Mouse (Mus musculus) T-helper 1 cell (primary cell): ENCODE measurements at regions not wholly inside any gene's neighbourhood (a gene's known extent, or its start where the extent isn't known, plus 50 kb on each side); places are given as distances from the start of the nearest gene placed in this dataset.
"Not testable (repeated sequence)": the region's sequence is repeated elsewhere in the genome, so short reads cannot be mapped to it uniquely, and the experiment has no call there.

Experiments used
- in situ Hi-C: fragments of 300-600 bp; cut with MboI, MseI; formaldehyde crosslinking; loops from one replicate; pipeline ENCODE4 v1.15.1; 2025; ENCODE audit warnings: high pct_unique_total_duplicates

DNA sequence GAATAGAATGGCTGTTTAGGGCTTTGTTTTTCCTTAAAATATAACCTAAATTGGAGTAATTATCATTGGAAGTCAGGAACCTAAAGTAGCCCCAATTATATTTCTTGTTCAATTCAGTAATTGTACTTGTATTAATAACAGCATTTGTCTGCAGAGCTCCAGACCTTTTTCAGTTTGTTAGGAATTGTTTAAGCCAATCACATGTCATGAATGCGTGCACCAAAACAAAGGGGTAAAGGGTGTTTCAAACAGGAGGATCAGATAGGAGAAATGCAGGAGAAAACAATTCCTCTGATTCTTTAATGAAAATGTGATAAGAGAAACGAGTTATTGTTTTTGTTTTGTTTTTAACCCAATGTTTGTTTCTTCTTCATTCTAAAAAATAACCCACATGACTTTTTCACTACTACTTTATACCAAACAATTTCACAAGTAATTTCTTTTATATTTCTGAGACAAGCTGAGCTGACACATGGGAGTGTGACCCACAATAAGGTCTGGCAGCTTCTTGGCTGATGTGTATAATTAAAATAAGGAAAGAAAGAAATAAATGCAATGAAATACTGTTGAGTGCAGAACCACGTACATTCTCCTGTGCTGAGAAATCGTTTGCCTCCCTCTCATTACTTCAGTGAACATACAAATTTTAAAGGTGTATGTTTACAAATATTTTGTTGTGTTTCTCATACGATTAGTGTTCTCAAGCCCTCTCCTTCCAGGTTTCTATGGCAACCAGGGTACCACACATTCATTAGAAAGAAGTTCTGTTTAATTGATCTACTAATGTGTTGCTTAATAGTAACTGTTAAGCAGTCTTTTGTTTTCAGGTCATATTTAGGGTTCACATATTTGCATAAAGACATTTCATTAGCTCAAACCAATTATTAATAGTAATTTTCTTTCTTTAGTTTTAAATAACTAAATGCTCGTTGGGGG lies 397.7 kb downstream of the Isl1 start:
- in situ Hi-C loops, result no loop called here

DNA sequence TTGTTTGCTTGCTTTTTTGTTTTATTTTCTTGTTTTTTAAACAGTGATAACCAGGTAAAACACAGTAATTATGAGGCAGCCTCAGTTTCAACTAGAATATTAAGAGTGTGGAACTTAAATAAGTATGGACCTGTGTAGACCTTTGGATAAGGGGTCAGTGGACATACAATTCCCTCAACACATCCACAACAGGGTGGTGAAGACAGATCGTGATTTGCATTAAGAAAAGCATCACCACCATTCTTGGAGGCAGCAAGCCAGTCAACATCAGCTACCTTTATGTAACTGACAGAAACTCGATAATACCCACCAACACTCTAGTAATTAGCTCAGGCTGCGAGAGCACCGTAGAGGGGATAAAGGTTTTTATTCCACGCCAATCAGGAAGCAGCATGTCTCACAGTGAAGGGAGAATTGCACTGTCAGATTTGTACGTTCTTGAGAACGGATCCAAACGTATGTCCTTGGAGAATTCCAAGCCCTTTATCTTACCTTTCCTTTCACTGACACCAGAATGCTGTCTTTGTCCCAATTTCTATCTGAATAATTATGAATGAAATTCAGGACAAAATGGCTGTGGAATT lies 398.5 kb downstream of the Isl1 start:
- in situ Hi-C loops, result no loop called here

- in situ Hi-C loops, result no loop called here
Measured at GRCm38 (mm10) chr13:115880616-115881015, 428.9 kb downstream of the Isl1 start.

DNA sequence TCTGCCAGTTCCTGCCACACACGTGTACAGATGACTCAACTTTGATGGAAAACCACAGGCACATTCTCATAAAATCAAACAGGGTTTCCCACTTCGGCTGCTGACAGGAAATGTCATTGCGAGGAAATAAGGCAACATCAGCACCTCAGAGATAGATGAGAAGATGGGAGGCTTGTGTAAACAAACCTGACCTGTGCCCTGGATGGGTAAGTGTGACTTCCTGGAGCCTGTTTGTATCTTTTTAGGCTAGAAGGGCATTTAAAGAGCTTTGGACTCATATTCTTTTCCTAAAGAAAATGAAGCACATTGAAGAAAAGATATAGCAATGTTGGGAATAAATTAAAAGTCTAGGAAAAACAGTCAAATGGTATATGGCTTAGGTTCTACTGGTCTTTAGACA lies 449.0 kb downstream of the Isl1 start:
- in situ Hi-C loops, result no loop called here

- in situ Hi-C loops, result loop anchor here (5.0 kb wide), 1 partner anchor 96 kb away; no protein-coding TSS in a partner anchor
Measured at GRCm38 (mm10) chr13:115856632-115857031, 452.9 kb downstream of the Isl1 start.

- in situ Hi-C loops, result no loop called here
Measured at GRCm38 (mm10) chr13:115852689-115853356, 456.7 kb downstream of the Isl1 start.

DNA sequence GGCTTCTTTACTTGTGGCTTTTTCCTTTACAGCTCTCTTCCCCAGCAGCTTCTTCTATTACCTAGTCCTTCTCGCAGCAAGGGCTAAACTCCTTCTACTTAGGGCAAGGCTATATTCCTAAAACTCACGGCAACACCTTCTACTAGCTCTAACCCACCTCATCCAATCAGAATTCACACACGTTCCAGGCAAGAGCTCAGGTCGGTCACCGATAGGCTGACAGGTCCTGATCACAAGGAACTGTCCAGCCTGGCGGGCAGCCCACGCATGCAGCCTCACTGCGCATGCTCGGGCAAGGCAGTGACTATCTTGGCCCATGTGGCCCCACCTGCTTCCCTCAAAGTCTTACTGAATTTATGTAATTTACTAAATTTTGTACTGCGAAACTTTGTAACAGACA lies 466.4 kb downstream of the Isl1 start:
- in situ Hi-C loops, result no loop called here

- in situ Hi-C loops, result no loop called here
Measured at GRCm38 (mm10) chr13:115836203-115836768, 473.2 kb downstream of the Isl1 start.

GRCm38 (mm10) chr13:115825191-115825590 lies 484.3 kb downstream of the Isl1 start:
- in situ Hi-C loops, result no loop called here

- in situ Hi-C loops, result no loop called here
Measured at GRCm38 (mm10) chr13:115822527-115822926, 487.0 kb downstream of the Isl1 start.

GRCm38 (mm10) chr13:115814211-115814610 lies 495.3 kb downstream of the Isl1 start:
- in situ Hi-C loops, result no loop called here

GRCm38 (mm10) chr13:115799294-115799693 lies 510.2 kb downstream of the Isl1 start:
- in situ Hi-C loops, result no loop called here

DNA sequence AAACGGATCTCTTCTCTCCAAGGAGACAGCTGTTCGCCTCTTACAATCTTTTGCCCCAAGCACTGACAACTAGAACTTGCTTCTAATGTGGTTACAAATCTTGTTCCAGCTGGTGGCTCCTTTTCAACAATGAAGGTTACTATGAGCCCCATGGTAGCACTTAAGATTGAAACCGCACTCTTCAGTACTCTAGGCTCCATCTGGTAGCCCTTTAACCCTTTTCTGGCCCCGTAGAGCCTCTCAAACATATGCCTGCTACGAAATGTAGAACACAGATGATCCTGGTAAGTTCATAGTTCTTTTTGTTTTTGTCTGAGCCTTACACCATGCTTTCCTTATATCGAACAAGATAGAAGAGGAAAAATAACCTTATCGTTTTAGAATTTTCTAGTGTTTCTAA lies 558.2 kb downstream of the Isl1 start:
- in situ Hi-C loops, result no loop called here

GRCm38 (mm10) chr13:115742080-115742479 lies 567.4 kb downstream of the Isl1 start:
- in situ Hi-C loops, result not testable (repeated sequence)

GRCm38 (mm10) chr13:115727986-115728385 lies 581.5 kb downstream of the Isl1 start:
- in situ Hi-C loops, result no loop called here

GRCm38 (mm10) chr13:115725356-115725952 lies 584.0 kb downstream of the Isl1 start:
- in situ Hi-C loops, result no loop called here

DNA sequence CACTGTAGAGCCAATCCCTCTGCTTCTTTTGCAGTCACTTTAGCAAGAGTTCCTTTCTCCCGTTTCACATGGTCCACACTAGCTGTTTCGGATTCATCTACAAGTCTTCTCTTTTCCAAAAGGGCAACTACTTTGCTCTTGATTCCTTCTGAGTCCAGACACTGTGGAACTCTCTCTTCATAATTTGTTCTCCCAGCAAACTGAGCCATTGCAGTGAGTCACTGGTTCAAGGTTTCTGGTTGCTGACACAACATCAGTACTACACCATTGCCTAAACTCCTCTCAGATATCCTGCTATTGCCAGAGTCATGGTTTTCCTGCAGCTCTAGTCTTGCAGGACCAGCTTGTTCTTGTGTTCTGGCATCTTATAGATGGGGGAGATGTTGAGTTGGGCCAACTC lies 590.2 kb downstream of the Isl1 start:
- in situ Hi-C loops, result no loop called here

GRCm38 (mm10) chr13:115718859-115719258 lies 590.6 kb downstream of the Isl1 start:
- in situ Hi-C loops, result no loop called here

- in situ Hi-C loops, result no loop called here
Measured at GRCm38 (mm10) chr13:115696197-115696596, 594.4 kb upstream of the Itga1 start.

DNA sequence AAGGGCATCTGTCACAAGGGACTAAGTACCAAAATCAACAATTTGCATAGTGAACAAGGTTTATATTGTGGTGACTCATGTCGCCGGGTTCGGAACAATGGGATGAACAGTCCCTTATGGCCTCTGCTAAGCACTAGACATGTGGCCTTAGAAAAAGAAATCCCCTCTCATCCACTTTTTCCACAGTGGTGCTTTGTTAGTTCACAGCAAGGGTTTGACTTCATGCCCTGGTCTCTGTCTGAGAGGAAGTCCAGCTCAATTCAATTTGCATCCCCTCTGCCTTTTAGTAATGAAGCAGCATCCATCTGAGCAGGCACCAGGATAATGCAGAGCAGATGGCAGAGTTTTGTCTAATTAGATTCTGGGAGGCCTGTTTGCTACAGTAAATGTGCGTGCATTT lies 585.7 kb upstream of the Itga1 start:
- in situ Hi-C loops, result no loop called here

DNA sequence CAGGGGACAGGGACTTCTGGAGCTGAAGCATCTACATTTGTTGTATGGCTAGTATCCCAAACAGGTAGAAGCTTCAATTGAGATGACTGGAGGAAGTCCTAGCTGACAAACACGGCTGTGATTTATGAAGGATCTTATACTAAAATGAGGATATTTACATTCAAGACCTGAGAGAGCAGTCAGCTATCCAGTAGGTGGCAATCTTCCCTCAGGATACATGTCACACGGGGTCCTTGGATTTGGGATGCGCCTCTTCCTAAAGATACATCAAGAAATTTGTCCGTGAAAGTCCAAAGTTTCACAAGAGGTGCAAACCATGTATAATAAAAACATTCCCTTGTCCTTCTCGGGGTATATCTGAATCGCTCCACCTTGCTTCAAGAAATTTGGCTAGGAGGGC lies 577.8 kb upstream of the Itga1 start:
- in situ Hi-C loops, result no loop called here

DNA sequence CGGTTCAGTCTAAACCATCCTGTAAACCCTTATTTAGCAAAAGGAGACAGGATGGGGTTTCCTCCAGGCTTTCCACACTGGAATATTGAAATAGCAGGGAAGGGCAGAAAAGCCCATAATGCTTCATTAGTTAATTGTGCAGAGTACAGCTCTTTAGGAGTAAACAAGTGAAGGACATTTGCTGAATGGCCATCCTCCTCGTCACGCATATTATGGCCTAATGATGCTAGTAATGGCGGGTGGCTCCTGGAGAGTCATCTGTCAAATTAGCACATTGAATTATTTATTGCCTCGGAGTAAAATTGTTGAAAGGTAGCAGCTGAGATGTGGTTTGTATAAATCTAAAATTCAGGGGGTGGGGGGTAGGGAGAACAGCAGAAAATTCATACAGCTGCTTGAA lies 575.1 kb upstream of the Itga1 start:
- in situ Hi-C loops, result no loop called here
